ENCODE assay signal across 9 mouse cellular contexts in the genomic region with DNA sequence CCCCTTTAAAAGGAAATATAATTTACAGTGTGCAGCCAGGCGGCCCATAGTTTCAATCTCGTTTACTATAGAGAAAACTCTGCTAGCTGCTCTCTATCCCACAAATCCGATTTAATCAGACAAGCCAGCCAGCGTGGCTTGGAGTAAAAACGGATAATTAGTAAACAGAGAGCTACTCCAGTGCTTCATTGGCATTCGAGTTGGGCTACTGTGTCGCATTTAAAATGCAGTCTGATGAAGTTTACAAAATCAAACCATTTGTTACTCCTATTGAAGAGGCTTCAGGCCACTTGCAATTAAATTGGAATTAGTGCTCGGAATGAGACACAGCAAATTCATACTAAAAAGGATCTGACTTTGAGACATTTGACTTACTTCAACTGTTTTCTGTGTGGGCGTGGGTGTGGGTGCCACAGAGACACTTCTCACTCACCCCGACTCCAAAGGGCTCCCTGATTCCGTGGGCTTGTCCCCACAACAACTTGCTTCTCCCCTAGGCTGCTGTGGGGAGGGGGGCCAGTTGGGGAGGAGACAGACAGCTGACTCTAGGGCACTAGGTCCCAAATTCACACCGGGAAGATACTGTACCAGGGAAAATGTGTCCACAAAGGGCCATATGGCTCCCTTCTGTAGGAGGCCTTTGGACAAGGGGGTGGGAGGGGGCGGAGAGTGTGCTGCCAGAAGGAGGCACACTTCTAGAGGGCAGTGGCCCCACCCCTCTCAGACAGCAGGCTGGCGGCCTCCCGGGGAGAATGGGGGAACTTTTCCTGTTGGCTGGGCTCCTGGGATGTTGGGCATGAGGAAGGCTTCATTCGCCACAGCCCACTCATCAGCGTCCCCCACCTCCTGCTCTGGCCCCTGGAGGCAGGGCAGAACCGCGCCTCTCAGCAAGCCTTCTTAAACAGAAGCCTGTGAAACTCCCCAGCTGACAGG.
DNase-seq lines count a peak whose midpoint lies in the region; ATAC-seq and TF ChIP-seq lines count a peak whose summit lies in the region.
"Had no signal": no experiment of that assay in that cellular context is flagged by ENCODE, and none has a peak within 500 bp of the region (broad histone marks: within the 10 kb centered on the region; RNA-seq: fewer than 3 reads in every experiment).

No protein-coding gene starts in this region.

- H3K4me3 ChIP-seq in heart, adult 2 months = no peak overlapping the region
- H3K4me3 ChIP-seq in heart, embryonic 11.5 days (ENCODE audit: low read depth, low read length) = no peak overlapping the region
- no peak overlapping the region for H3K4me3 ChIP-seq in limb, embryonic 12.5 days (replicated peaks)
- H3K4me3 ChIP-seq: limb, embryonic 13.5 days had no signal

- peaks cover 21% of the 10 kb centered on the region for H3K4me1 ChIP-seq in heart, adult 2 months (ENCODE audit: control insufficient read depth, insufficient read depth, low read length)
- H3K4me1 ChIP-seq in heart, embryonic 11.5 days (ENCODE audit: control insufficient read depth, insufficient read depth, low read length) = peaks cover 10% of the 10 kb centered on the region; the same call in 1 of the 2 replicates
- peaks cover 34% of the 10 kb centered on the region for H3K4me1 ChIP-seq in limb, embryonic 12.5 days (replicated peaks)

- no peaks in the 10 kb centered on the region for H3K9me3 ChIP-seq in heart, embryonic 11.5 days (replicated peaks; ENCODE audit: control insufficient read depth, low read length)
- no peaks in the 10 kb centered on the region for H3K9me3 ChIP-seq in limb, embryonic 12.5 days
- H3K9me3 ChIP-seq: limb, embryonic 13.5 days had no signal

- no peaks in the 10 kb centered on the region for H3K27me3 ChIP-seq in heart, adult 2 months (ENCODE audit: control insufficient read depth, insufficient read depth, low read length)
- no peaks in the 10 kb centered on the region for H3K27me3 ChIP-seq in heart, embryonic 11.5 days (ENCODE audit: control insufficient read depth, insufficient read depth, low read length)
- H3K27me3 ChIP-seq in limb, embryonic 12.5 days = peaks cover 25% of the 10 kb centered on the region

- no peak overlapping the region for H3K9ac ChIP-seq in heart, adult 2 months (ENCODE audit: low read depth, low read length)
- no peak overlapping the region for H3K9ac ChIP-seq in heart, embryonic 11.5 days (ENCODE audit: low read depth, low read length)
- H3K9ac ChIP-seq in limb, embryonic 12.5 days (replicated peaks) = peak overlapping the region; percentile 37
- H3K9ac ChIP-seq: limb, embryonic 13.5 days had no signal

- peaks cover 12% of the 10 kb centered on the region for H3K36me3 ChIP-seq in heart, adult 2 months (ENCODE audit: control insufficient read depth, insufficient read depth, low read length)
- no peaks in the 10 kb centered on the region for H3K36me3 ChIP-seq in heart, embryonic 11.5 days (ENCODE audit: control insufficient read depth, insufficient read depth, low read length)
- H3K36me3 ChIP-seq in limb, embryonic 12.5 days = no peaks in the 10 kb centered on the region
- H3K36me3 ChIP-seq: limb, embryonic 13.5 days had no signal

- TF ChIP-seq POLR2A in heart, adult 2 months (IDR thresholded peaks at IDR 0.05; ENCODE audit: insufficient read depth, low read depth, low read length) = no peak

- DNase-seq in heart, adult 2 months = peak in 1 of 2 experiments; percentile 16
- DNase-seq in heart, postnatal 10 days = peak; percentile 31 to 40
- peak; percentile 84 for DNase-seq in retina, embryonic 14.5 days (ENCODE audit: low spot score)
- DNase-seq in ovary, postnatal 14 days (ENCODE audit: low spot score) = no peak
- DNase-seq in thymus, postnatal 36 days = no peak

- H3K4me2 ChIP-seq in heart, embryonic 11.5 days = no peak overlapping the region
- H3K4me2 ChIP-seq in limb, embryonic 12.5 days = peak overlapping the region; percentile 19; the same call in 1 of the 2 replicates
- H3K4me2 ChIP-seq: limb, embryonic 13.5 days had no signal

- no peak for ATAC-seq in heart, embryonic 11.5 days (replicated peaks; ENCODE audit: insufficient number of reproducible peaks, low FRiP score, low TSS enrichment)
- ATAC-seq in common myeloid progenitor, adult 5-6 weeks (replicated peaks; ENCODE audit: low read depth, poor library complexity, severe bottlenecking) = peak; percentile 15; the same call in 1 of the 2 replicates
- ATAC-seq in limb, embryonic 12.5 days (ENCODE audit: insufficient number of reproducible peaks, insufficient read depth, low FRiP score, low TSS enrichment, low read depth) = no peak

- peak; percentile 10; the same call in 1 of the 2 replicates for TF ChIP-seq CTCF in heart, adult 2 months (IDR thresholded peaks at IDR 0.05)

- H3K79me2 ChIP-seq in heart, adult 2 months (replicated peaks; ENCODE audit: control insufficient read depth, insufficient read depth, low read length) = no peaks in the 10 kb centered on the region; the same call in 1 of the 2 replicates

- no peak overlapping the region for H3K27ac ChIP-seq in heart, adult 2 months
- H3K27ac ChIP-seq in heart, embryonic 11.5 days (ENCODE audit: low read depth, low read length) = no peak overlapping the region
- H3K27ac ChIP-seq in limb, embryonic 12.5 days = no peak overlapping the region
- H3K27ac ChIP-seq: limb, embryonic 13.5 days had no signal

- intact Hi-C loops in heart, adult 2 months (cut with DNase I) = no loop called here
- intact Hi-C loops in heart, postnatal 10 days (cut with DNase I) = no loop called here

- TF ChIP-seq EP300 in heart, adult 2 months (IDR thresholded peaks at IDR 0.05; ENCODE audit: insufficient read depth, low read depth, low read length) = no peak

- 55% methylated on average over 19 of the region's 19 CpGs for WGBS in heart, adult 2 months
- 39% methylated on average over 19 of the region's 19 CpGs for WGBS in heart, embryonic 11.5 days (ENCODE audit: insufficient replicate concordance)
- 19% methylated on average over 19 of the region's 19 CpGs for WGBS in limb, embryonic 12.5 days

Comparison
In these comparisons a context has a peak if more than half of its experiments do, and no peak if none do; other contexts are left out.
1. DNase-seq: peak in heart, postnatal 10 days (2 of 2) and retina, embryonic 14.5 days (single experiment); none in ovary, postnatal 14 days (single experiment) and thymus, postnatal 36 days (0 of 2).